Mouse (Mus musculus) CD4-positive, CD25-positive, alpha-beta regulatory T cell (primary cell): ENCODE results near the gene Grhpr. TPM values are rescaled to one million over a fixed set of nuclear protein-coding genes. Genes with fewer than 3 reads are reported as not detected.

Experiments used
- polyA plus RNA-seq: library from polyadenylated mRNA; unstranded; fragments of 100-300 nt; shearing (Covaris generic); gene quantifications from one replicate; pipeline ENCODE4 v1.2.1, GENCODE M21; 2017

Gene Grhpr
- polyA plus RNA-seq = 40.2 TPM

DNA sequence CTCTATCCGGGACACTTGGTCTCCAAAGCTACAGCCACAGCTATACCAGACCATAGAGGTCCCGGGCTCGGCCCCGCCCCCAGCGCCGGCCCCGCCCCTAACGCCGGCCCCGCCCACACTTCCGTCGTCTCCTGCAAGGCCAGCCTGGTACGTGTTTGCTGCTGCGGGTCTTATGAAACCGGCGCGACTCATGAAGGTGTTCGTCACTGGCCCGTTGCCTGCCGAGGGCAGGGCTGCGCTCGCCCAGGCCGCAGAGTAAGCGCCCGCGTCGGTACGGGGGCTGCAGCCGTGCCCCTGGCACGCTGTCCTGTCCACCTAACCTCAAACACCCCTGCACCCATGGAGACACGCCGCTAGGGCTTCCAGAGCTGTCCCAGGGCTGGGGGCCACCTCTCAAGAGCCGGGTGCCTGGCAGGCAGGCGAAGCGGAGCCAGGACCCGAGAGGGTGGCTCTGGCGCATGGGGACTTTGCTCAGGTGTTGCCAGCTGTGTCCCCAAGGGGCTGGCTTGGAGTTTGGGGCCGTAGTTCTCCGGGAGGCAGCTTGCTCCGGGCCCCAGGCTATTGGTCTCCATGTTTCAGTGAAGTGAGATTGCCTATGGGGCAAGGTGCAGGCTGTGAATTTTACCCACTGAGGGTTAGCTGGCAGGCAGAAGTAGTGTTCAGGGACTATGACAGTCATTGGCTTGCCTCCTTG, at the start of gene Grhpr:
Gene Grhpr, plus strand, starts transcription at position 116 of the 694 bp plus-strand sequence.

DNA sequence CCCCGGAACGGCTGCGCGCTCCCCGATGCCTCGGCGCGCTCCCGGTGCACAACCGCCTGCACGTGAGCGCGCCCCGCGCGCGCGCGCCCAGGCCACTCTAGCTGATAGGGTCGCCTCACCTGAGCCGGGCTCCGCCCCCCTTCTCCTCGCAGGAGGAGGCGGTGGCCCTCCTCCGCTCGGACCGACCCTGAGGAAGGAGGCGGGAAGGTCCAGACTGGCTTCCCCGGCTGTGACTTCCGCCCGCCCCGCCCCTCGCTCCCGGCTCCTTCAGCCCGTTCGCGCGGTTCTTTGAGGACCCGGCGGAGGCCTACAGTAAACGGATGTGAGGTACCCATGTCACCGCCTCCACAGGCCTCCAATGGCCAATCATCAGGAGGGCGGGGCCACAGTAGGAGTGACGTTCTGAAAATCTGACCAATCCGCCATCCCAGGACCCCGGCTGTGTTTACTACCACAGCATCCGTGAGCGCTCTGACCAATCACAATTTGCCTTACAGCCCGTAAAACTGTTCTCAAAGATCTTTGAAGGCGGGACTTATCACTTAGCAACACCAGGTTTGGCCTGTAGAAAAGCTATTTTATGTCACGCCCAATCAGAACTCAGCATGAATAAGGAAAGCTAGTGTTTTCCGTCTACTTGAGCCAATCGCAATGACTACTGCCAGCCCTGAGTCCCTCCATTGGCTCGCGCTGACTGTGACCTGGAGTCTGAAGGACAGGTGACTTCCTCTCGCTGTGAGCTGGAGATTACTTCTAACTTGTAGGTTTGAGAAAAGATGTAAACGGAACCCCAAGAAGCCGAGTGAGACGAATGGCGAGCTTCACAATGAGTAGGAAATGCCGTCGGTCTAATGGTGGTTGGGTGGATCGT, 31.1 kb downstream of the Grhpr start, which contains the start of gene Zbtb5:
Gene Zbtb5, minus strand, starts transcription at position 308 of the 871 bp plus-strand sequence.

DNA sequence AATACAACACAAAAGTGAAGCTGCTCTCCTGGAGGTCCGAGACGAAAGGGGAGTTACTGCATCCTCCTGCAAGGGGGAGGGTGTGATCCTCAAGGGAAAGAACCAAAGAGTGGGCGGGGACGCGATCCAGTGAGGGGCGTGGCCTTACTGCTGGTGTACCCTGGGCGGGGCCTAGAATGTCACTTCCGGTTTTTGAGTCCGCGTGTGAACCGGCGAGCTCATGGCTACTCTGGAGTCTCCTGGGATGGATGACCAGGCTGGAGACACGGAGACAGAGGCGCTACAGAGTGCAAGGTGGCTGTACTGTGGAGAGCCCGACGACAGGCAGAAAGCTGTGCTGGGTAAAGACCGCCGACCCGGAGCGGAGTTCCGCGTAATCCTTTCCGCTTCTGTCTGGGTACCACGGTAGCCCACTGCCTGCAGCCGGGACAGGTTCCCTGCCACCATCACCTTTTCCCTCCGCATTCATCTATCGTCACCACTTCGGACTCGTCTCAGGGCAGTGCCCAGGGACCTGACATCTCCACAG, 37.3 kb downstream of the Grhpr start, which contains the start of gene Polr1e:
Gene Polr1e, plus strand, starts transcription at position 132 of the 529 bp plus-strand sequence.

Other genes with a start within 250 kb of the Grhpr start
- 83.9 TPM for gene Zcchc7, start 225.5 kb upstream of the Grhpr start, polyA plus RNA-seq
- gene Zbtb5, start 31.0 kb downstream of the Grhpr start, polyA plus RNA-seq = 12.5 TPM
- gene Polr1e, start 37.2 kb downstream of the Grhpr start, polyA plus RNA-seq = 65.2 TPM
- 4.0 TPM for gene Fbxo10, start 103.2 kb downstream of the Grhpr start, polyA plus RNA-seq
- gene Tomm5, start 126.7 kb downstream of the Grhpr start, polyA plus RNA-seq = 147 TPM
- not detected for gene Frmpd1, start 203.5 kb downstream of the Grhpr start, polyA plus RNA-seq